Mouse (Mus musculus) mouse embryonic stem cell (cell line): ENCODE measurements around the gene C87499.

Experiments used
- in situ Hi-C, 2 experiments: fragments of 300-500 bp; cut with MboI; formaldehyde crosslinking; loops; 1 replicate in 1 of 2; 3 replicates in 1 of 2; pipeline ENCODE4 v1.14.3; 2019 to 2020; ENCODE audit warnings: low sequenced_read_pairs in 2 of 2, low pct_unique_long_range_greater_than_20kb in 1 of 2, mixed read lengths in 1 of 2; ENCODE audit not compliant: unreplicated experiment in 1 of 2

C87499 gene

DNA sequence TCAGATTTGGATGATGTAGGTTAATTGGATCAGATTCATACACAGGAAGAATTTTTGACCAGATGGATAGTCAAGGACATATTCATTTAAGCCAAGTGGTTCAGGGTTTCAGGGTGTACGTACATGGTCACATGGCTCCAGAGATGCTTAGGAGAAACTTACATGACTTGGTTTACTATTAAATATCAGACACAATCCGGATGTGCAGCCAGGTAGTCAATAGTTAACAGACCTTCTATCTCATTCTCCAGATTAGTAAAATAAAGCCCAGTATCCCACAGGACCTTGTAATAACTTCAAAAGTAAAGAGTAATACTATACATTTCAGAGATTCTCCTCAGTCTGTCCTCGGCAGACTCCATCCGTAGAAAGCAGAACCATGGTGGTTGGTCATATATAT, at the start of gene C87499:
Gene C87499, minus strand, starts transcription at position 101 of the 400 bp plus-strand sequence.
- in situ Hi-C loops: no loop called here

DNA sequence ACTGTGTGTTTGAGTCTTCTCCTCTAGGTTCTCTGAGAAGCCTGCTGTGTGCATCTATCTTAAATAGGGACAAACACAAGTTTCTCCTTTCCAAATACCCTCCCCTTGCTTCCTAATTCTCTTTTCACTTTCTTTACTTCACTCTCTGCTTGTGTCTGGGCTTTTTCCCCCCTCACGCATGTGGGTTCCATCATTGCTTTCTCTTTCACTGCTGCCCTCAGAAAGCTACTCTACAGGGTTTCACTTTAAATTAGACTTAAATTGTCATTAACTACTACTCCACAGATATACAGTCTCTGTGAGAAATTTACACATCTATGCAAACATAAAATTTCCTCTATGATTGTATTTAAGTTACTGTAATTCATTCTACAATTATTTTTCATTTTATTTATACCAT, 49.6 kb upstream of the C87499 start, which contains the start of gene Ifna2:
Gene Ifna2, minus strand, starts transcription at position 101 of the 400 bp plus-strand sequence.
- in situ Hi-C loops: loop anchor here in 1 of 2 experiments (10.0 kb wide), 1 partner anchor 131 kb away; the partner anchor contains the start of genes Ifna11 and Ifna7

DNA sequence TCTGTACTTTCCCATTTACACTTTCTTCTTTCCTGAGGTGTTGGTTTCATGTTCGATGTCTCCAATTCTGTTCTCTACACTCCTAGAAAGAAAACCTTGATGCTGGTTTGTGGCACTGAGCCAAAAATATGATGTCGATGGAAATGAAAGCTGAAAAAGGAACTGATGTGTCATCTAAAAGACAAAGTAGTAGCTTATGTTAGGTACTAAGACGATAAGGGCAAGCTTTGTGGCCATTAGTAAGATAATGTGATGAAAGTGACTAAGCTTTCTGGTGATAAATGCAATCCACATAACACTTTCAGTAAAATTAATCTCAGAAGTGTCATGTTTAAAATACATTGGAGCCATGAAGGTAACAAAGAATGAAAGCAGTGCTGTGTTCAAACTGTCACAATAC, 47.1 kb upstream of the C87499 start:
- in situ Hi-C loops: loop anchor here in 1 of 2 experiments (10.0 kb wide), 1 partner anchor 133 kb away; the partner anchor contains the start of genes Ifna11 and Ifna7

DNA sequence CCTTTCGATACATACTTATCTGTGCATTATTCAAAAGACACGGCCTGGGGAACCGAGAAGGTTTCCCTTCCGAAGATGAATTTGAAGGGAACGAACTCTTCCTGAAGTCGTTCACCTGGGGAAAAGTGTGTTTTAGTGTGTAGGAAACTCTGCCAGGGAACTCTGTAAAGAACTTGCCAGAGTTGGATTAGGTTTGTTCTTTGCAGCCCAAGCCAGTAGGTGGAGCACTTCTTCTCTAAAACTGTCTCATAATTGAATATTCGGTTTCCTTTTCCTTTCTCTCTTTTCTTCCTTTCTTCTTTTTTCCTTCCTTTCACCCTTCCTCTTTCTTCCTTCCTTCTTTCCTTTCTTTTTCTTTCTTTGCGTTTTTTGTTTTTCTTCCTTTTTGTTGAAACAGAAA, 46.2 kb upstream of the C87499 start:
- in situ Hi-C loops: loop anchor here in 1 of 2 experiments (10.0 kb wide), 1 partner anchor 134 kb away; the partner anchor contains the start of genes Ifna11 and Ifna7

GRCm38 (mm10) chr4:88676824-88677223, 42.6 kb upstream of the C87499 start, which contains the start of gene Ifna16:
Gene Ifna16 (minus strand): TSS chr4:88676924.
- in situ Hi-C loops: no loop called here

DNA sequence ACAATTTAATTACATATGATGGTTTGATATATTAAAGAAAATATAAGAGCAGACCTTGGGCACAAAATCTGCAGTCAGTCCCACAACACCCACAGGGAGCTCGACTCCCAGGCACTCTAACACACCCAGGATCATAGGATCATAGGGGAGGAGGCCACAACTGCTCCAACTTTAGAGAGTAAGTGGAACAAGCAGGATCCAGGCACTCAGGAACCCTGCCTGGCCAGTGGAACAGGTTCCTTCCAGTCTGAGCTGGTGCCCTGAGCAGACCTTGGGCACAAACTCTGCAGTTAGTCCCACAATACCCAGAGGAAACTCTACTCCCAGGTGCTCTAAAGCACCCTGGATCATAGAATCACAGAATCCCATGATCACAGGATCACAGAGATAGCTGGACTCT, 21.2 kb upstream of the C87499 start:
- in situ Hi-C loops: no loop called here

GRCm38 (mm10) chr4:88653644-88654043, 19.4 kb upstream of the C87499 start:
- in situ Hi-C loops: no loop called here

DNA sequence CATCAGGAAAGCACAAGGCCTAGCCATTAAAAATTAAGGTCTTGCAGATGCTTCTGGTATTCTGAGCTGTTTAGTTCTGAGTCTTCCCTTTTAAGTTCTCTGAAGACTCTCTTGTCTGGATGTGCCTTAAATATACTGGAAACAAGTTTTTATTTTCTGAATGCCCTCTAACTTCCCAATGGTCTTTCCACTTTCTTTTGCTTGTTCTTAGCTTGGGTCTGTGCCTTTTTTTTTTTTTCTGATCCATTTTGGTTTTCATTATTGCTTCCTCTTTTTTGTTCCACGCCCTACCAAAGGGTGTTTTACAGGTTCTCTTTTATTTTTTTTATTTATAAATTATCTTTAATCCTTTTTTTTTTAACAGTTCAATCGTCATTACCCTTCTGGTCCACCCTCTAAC, 10.1 kb upstream of the C87499 start, which contains the start of gene Ifna13:
Gene Ifna13, minus strand, starts transcription at position 101 of the 400 bp plus-strand sequence.
- in situ Hi-C loops: no loop called here

DNA sequence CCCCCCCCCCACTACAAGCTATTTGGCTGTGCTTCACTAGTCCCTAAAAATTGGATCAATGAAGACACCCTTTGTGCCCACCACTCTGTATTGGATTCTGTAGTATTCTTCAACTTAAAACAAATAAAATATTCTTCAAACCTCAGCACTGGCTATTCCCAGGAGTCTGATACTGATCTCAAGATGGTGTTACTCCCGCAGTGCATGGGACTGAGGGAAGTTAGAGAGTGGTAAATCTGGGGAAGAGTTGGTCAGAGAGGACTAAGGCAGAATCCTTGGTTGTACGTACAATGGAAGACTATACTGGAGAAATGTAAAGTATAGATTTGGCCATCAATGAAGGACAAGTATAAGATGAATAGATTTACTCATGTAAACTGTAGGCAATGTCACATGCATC, 8.3 kb upstream of the C87499 start:
- in situ Hi-C loops: no loop called here

- in situ Hi-C loops: no loop called here
Observed at GRCm38 (mm10) chr4:88641077-88641831, 7.0 kb upstream of the C87499 start.

DNA sequence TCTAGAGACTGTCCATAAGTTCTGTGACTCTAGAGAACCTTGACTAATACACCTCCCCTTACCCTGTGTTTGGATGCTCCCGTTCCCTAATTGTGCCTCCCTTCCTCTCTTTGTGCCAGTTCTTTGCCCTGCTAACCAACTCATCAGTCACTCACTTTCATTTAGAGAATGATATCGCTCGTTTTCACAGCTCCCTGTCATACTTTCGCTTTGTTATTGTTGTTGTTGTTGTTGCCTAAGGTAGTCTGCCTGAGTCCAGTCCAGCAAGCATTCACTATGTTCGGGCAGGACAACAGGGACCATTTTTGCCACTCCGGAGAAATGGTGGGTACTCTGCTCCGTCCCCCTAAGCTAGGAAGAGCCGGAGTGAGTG, 6.5 kb upstream of the C87499 start:
- in situ Hi-C loops: no loop called here

DNA sequence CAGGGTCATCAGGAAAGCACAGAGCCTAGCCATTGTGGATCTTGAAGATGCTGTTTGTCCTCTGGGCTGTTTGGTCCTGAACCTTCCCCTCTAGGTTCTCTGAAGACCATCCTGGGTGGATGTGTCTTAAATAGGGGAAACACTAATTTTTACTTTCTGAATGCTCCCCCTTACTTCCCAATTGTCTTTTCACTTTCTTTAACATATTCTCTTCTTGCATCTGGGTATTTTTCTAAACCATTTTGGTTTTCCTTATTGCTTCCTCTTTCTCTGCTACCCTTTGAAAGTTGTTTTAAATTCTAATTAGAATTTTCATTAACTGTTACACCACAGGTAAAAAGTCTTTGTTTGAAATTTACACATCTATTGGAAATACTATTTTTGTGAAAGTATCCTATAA, 30.9 kb downstream of the C87499 start, which contains the start of gene Ifna12:
Gene Ifna12, minus strand, starts transcription at position 101 of the 400 bp plus-strand sequence.
- in situ Hi-C loops: no loop called here

DNA sequence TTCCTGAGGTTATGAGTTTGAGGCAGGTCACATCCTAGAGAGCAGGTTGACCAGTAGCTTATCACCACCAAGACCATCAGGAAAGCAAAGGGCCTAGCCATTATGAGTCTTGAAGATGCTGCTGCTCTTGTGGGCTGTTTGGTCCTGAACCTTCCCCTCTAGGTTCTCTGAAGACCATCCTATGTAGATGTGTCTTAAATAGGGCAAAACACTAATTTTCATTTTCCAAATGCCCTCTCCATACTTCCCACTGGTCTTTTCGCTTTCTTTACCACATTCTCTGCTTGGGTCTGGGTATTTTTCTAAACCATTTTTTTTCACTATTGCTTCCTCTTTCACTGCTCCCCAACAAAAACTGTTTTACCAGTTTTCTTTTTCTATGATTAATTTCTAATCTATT, 41.9 kb downstream of the C87499 start, which contains the start of gene Ifna9:
Gene Ifna9, minus strand, starts transcription at position 101 of the 400 bp plus-strand sequence.
- in situ Hi-C loops: no loop called here
